Mouse (Mus musculus): Measurements from ENCODE around the gene Rwdd4a.

The Rwdd4a gene

GRCm38 (mm10) chr8:47533344-47534125 lies at the start of gene Rwdd4a, which contains the start of gene Trappc11:
Rwdd4a (plus strand) TSS chr8:47533664.
Trappc11 (minus strand) TSS chr8:47533470.
- DNase-seq (ENCODE audit: low read depth), result peak; percentile 90

DNA sequence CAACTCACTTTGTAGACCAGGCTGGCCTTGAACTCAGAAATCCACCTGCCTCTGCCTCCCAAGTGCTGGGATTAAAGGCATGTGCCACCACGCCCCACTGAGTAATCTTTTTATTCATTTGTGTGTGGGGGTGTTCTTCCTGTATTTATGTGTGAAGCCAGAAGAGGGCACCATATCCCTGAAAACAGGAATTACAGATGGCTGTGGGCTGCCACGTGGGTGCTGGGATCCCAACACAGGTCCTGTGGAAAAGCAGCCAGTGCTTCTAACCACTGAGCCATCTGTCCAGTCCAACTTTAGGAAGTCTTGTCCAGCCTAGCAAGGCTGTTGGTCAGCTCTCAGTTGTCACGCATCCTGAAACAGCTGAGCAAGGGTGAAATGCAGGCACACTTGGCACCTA lies 46.2 kb upstream of the Rwdd4a start:
- DNase-seq (ENCODE audit: low read depth), result no peak

DNA sequence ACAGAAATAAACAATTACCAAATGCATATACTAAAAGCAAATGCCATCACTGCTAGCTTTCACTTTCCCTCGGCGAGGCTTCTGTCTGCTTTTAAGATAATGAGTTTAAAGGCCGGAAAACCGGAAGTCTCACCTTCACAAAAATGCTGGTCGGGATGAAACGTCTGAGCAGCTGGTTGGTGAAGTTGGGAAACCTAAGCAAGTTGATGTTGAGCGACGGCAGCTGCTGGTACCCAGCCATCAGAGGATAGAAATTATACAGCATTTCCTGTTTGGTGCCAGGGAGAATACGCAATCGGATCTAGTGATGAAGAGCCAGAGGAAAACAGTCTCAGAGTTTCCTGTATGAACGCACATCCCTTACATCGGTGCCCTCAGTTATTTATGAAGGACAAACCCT lies 40.4 kb upstream of the Rwdd4a start:
- no peak for DNase-seq (ENCODE audit: low read depth)

DNA sequence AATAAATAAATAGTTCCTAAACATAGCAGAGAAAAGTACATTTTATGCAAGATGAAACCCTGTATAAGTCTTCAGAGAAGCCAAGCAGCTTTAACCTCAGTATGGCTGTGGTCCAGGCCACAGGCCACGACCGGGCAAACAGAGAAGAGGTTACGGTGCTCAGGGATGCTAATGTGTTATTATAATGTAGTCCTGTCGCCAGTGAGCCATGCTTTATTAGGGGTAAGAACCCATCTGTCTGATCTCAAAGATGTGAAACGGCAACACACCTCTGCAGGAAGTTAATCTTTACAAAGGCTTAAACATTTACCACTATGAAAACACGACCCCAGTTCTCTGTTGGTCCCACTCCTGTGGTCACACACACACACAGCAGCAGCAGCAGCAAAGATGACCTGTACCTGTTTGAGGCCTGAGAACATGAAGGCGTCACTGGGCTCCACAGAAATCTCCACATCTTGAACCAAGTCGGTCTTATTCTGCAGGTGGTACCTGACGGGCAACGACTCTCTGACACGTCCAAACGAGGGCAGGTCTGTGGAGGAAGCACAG lies 38.8 kb upstream of the Rwdd4a start:
- no peak for DNase-seq (ENCODE audit: low read depth)

GRCm38 (mm10) chr8:47495428-47495827 lies 38.0 kb upstream of the Rwdd4a start:
- DNase-seq (ENCODE audit: low read depth), result no peak

- DNase-seq (ENCODE audit: low read depth), result no peak
Measured at GRCm38 (mm10) chr8:47501994-47502393, 31.5 kb upstream of the Rwdd4a start.

- no peak for DNase-seq (ENCODE audit: low read depth)
Measured at GRCm38 (mm10) chr8:47502546-47502945, 30.9 kb upstream of the Rwdd4a start.

DNA sequence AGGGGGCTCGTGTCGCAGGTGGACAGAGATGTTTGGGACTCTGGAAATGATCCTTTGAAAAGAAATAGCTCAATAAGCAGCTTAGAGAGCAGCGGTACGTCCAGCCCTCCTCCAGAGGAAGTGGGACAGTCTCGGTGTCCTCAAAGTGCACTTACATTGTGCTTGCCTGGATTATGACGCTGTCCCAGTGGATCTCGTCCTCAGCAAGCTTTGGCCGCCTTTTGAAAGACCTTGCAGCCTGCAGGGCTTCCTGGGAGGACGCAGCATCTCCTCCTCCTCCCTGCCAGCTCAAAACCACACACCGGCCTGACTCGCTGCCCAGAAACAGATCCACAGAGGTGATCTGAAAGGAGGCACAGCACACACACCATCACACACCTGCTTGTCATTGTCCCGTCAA lies 28.0 kb upstream of the Rwdd4a start:
- DNase-seq (ENCODE audit: low read depth), result no peak

DNA sequence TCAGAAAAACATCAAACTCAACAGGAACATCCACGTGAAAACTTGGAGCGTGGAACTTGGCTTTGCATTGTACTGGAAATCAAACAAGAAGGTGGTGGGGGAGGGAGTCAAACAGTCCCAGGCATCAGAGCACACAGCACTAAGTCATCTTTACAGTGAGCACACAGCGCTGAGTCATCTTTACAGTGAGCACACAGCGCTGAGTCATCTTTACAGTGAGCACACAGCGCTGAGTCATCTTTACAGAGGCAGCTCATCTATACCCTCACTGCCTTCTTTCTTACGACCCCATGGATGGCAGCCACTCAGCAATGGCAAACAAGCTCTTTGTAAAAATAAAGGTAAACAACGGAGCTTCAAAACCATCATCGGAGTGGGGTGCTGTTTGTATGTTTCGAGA lies 22.5 kb upstream of the Rwdd4a start:
- no peak for DNase-seq (ENCODE audit: low read depth)

- no peak for DNase-seq (ENCODE audit: low read depth)
Measured at GRCm38 (mm10) chr8:47513601-47514000, 19.9 kb upstream of the Rwdd4a start.

GRCm38 (mm10) chr8:47528094-47528493 lies 5.4 kb upstream of the Rwdd4a start:
- no peak for DNase-seq (ENCODE audit: low read depth)

- no peak for DNase-seq (ENCODE audit: low read depth)
Measured at GRCm38 (mm10) chr8:47538323-47538722, 4.9 kb downstream of the Rwdd4a start.

DNA sequence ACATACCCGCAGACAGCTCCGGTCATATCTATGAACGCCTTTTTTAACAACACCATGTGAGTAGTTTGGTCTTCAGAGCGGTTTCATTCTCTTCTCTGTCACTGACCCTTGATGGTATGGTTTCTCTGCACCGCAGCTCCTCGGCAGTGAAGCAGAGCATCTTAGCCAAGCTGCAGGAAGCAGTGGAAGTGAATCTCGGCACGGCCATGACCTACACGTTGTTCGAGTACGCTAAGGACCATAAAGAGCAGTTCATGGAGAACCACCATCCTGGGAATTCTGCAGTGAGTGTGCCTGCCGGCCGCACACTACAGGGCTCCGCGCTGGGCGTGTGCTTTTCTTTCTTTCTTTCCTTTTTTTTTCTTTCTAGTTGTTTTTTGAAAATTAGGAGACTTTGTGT lies 9.3 kb downstream of the Rwdd4a start:
- DNase-seq (ENCODE audit: low read depth), result no peak

GRCm38 (mm10) chr8:47544094-47544493 lies 10.6 kb downstream of the Rwdd4a start:
- no peak for DNase-seq (ENCODE audit: low read depth)

DNA sequence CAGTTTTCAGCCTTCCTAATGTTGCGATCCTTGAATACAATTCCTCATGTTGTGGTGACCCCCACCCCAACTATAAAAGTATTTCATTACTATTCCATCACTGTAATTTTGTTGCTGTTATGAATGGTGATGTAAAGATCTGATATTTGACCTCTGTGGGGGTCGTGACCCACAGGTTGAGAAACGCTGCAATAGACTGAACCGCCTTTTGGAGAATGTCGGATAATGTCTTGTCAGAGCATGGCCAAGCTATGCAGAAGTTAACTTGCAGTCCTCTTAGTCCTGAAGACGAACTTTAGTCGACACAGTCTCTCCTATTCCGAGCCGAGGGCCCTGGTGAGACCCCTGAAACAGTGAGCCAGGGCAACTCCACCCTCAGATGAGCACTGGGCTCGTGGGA lies 13.6 kb downstream of the Rwdd4a start:
- no peak for DNase-seq (ENCODE audit: low read depth)

GRCm38 (mm10) chr8:47553613-47554012 lies 20.1 kb downstream of the Rwdd4a start:
- DNase-seq (ENCODE audit: low read depth), result peak; percentile 34

DNA sequence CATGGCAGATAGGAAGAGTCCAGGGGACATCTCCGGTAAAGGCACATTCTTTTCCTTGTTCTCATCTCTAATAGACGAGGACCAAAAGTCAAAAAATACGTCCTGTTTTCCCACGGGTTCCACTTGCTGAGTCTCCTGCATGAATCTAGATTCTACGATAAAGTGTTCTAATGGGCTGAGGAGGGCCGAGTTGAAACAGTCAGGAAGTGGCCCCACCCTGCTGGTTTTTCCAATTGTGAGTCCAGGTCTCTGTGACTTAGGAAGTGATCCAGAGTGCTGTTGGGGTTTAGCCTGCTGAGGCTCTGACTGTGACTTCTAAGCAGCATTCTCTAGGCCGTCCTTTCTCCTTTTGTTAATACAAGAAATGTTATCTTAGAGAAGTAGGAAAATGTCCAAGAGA lies 23.0 kb downstream of the Rwdd4a start:
- no peak for DNase-seq (ENCODE audit: low read depth)

GRCm38 (mm10) chr8:47558274-47558673 lies 24.8 kb downstream of the Rwdd4a start:
- DNase-seq (ENCODE audit: low read depth), result no peak

DNA sequence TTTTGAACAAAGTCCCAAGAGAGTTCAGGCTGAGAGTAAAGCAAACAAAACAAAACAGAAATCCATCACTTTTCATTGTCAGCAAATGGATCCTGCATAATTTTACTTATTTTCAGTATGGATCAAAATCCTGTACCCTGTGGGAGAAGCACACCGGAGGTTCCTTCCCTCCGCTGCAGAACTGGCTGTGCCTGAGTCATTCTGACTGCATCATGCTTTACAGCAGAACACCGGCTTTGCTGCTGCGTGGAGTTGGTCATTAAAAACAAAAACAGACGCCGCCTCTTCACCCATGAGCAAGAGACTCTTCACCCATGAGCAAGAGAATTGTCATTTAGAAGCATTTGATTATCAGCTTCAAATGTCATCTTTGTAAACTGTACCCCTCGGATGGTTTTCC lies 27.3 kb downstream of the Rwdd4a start:
- DNase-seq (ENCODE audit: low read depth), result no peak

DNA sequence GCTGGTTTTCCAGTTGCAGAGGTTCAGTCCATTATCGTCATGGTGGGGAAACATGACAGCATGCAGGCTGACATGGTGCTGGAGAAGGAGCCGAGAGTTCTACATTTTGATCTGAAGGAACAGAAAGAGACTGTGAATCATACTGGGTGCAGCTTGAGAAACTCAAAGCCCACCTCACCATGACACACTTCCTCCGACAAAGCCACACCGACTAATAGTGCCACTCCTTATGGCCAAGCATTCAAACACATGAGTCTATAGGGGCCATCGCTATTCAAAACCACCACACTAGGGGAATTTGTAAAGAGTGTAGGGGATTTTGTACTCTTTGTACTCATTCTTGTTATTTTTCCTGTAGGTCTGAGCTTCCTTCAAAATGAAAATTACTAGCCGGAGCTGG lies 33.1 kb downstream of the Rwdd4a start:
- DNase-seq (ENCODE audit: low read depth), result no peak

DNA sequence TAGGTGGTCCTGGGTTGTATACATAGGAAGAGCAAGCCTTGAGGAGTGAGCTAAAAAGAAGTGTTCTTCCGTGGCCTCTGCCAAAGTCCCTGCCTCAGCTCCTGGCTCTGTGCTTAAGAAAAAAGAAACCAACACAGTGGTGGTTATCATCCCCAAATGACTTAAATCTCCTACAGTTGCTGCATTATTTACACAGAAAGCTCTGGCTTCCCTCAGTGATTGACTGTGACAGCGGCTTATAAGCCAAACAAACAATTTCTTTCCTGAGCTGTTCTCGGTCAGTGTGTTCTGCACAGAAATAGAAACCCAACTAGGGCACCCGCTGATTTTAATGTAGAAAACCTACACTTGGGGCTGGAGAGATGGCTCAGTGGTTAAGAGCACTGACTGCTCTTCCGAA lies 34.6 kb downstream of the Rwdd4a start:
- no peak for DNase-seq (ENCODE audit: low read depth)

DNA sequence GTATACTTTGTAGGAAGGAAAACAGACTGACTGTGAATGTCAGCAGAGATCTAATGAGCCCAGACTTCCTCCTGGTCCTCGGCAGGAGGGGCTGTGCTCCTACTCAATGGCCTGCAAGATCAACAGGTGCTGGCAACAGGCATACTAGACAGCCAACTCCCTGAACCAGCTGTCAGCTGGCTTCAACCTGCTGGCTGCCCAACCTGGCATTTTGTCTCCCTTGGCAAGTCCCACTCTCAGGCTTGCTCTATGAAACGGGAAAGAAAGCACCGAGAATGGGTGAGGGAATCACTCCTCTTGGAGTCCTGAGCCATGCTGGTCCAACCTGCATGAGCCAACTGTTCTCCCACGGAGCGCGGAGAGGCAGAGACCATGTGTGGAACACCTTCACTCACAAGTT lies 36.7 kb downstream of the Rwdd4a start:
- no peak for DNase-seq (ENCODE audit: low read depth)

- DNase-seq (ENCODE audit: low read depth), result no peak
Measured at GRCm38 (mm10) chr8:47573482-47573881, 40.0 kb downstream of the Rwdd4a start.

DNA sequence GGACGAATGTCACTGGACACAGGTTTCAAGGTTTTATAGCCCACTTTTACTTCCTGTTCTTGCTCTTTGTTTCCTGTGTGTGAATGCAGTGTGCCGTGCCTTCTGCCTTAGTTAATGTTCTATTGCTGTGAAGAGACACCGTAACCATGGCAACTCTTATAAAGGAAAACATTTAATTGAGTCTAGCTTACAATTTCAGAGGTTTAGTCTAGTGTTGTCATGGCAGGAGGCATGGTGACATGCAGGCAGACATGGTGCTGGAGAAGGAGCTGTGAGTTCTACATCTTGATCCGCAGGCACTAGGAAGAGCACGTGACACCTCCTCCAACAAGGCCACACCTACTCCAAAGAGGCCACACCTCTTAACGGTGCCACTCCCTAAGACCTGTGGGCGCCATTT lies 48.0 kb downstream of the Rwdd4a start:
- no peak for DNase-seq (ENCODE audit: low read depth)
